Mouse (Mus musculus): ENCODE results near the gene Spdye4a. TPM values are rescaled to one million over a fixed set of nuclear protein-coding genes. Genes with fewer than 3 reads are reported as not detected.

Spdye4a gene
- polyA plus RNA-seq, 1 experiment from 2014 or later, result not detected

DNA sequence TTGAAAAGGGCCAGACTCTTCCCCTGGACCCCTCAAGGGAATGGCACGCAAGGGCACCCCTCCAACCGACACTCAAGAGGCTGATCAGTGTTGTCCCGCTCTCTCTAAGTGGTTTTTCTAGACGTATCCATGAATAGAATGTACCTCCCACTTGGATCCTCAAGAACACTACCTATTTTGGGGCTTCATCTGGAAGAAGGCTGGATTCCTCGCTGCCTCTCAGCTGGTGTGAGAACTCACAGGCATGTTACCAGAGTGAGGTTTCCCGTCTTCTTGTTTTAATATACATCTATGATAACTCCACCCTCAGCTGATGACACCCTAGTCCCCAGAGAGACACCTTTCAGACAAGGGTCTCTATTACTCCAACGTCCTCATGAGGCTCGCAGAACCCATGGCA is 34.9 kb upstream of the Spdye4a start:
- WGBS, result 89% methylated on average over 8 of the region's 8 CpGs
- Histone ChIP-seq H3K4me3 (replicated peaks) (no peak overlapping the region), H3K9me3 (replicated peaks) (no peaks in the 10 kb centered on the region), H3K9ac (no peak overlapping the region), H3K4me1 (no peaks in the 10 kb centered on the region), H3K4me2 (replicated peaks) (no peak overlapping the region), H3K36me3 (peaks cover 60% of the 10 kb centered on the region), H3K27ac (replicated peaks) (no peak overlapping the region), H3K27me3 (peaks cover 22% of the 10 kb centered on the region)
- no peak for ATAC-seq (ENCODE audit: insufficient number of reproducible peaks, low FRiP score, low TSS enrichment, low read depth)

DNA sequence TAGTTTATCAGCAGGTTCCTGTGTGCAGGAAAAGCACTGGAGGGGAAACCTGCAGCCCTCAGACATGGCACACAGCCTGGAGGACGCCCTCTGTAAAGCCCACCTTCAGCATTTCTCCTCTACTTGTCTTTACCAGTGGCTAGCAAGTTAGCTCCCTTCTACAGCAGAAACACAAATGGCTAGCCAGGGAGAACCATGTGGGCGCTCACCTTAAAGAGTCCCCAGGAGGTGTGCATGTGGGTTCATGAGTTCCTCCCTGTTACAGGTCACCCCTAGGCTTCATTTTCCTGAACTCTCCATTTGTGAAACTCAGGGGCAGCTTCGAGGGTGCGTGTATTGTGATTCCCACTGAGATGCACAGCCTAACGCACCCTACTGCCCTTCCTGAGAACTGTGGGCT is 29.1 kb upstream of the Spdye4a start:
- Histone ChIP-seq H3K4me1 (peaks cover 20% of the 10 kb centered on the region), H3K4me2 (replicated peaks) (no peak overlapping the region), H3K9me3 (replicated peaks) (no peaks in the 10 kb centered on the region), H3K36me3 (peaks cover 53% of the 10 kb centered on the region), H3K9ac (no peak overlapping the region), H3K27me3 (peaks cover 77% of the 10 kb centered on the region), H3K4me3 (replicated peaks) (no peak overlapping the region), H3K27ac (replicated peaks) (no peak overlapping the region)
- WGBS, result 93% methylated on average over 5 of the region's 5 CpGs
- ATAC-seq (ENCODE audit: insufficient number of reproducible peaks, low FRiP score, low TSS enrichment, low read depth), result no peak

GRCm38 (mm10) chr5:143255131-143255519 is 28.4 kb upstream of the Spdye4a start:
- Histone ChIP-seq H3K9ac (no peak overlapping the region), H3K27me3 (peaks cover 77% of the 10 kb centered on the region), H3K36me3 (peaks cover 46% of the 10 kb centered on the region), H3K9me3 (replicated peaks) (no peaks in the 10 kb centered on the region), H3K4me2 (replicated peaks) (no peak overlapping the region), H3K4me3 (replicated peaks) (no peak overlapping the region), H3K4me1 (peaks cover 20% of the 10 kb centered on the region), H3K27ac (replicated peaks) (no peak overlapping the region)
- ATAC-seq (ENCODE audit: insufficient number of reproducible peaks, low FRiP score, low TSS enrichment, low read depth), result no peak
- 46% methylated on average over 24 of the region's 24 CpGs for WGBS

DNA sequence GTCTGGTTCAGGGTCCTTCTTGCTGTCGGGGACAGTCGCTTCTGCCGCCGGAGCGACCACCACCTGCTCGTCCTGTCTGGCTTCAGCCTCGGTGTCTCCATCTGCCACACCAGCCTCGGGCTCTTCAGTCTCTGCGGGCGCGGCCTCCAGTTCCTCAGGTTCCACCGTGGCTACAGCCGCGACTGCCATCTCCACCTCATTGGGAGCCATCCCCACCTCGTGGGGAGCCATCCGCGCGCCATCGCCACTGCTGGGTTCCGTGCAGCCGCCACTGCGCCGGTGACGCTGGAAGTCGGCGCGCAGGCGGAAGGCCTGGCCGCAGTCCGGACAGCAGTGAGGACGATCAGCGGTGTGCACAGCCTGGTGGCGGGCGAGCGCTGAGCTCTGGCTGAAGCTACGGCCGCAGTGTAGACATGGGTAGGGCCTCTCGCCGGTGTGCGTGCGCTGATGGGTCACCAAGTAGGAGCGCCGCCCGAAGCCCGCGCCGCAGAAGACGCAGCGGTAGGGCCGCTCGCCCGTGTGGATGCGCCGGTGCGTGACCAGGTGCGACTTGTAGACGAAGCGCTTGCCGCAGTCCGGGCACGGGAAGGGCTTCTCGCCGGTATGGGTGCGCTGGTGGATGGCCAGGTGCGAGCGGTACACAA is 27.9 kb upstream of the Spdye4a start:
- WGBS, result 32% methylated on average over 66 of the region's 66 CpGs
- Histone ChIP-seq H3K4me3 (replicated peaks) (peak overlapping the region; percentile 46), H3K27me3 (peaks cover 77% of the 10 kb centered on the region), H3K4me1 (peaks cover 20% of the 10 kb centered on the region), H3K4me2 (replicated peaks) (peak overlapping the region; percentile 88; the same call in 1 of the 2 replicates), H3K9me3 (replicated peaks) (no peaks in the 10 kb centered on the region), H3K36me3 (peaks cover 46% of the 10 kb centered on the region; the same call in 1 of the 2 replicates), H3K27ac (replicated peaks) (no peak overlapping the region), H3K9ac (no peak overlapping the region)
- ATAC-seq (ENCODE audit: insufficient number of reproducible peaks, low FRiP score, low TSS enrichment, low read depth), result no peak

GRCm38 (mm10) chr5:143253881-143254486 is 27.3 kb upstream of the Spdye4a start:
- Histone ChIP-seq H3K27me3 (peaks cover 77% of the 10 kb centered on the region), H3K9ac (0 out of 2 replicates have a peak overlapping the region, but pooled peaks have one; percentile 4), H3K4me3 (replicated peaks) (peak overlapping the region; percentile 46), H3K27ac (replicated peaks) (no peak overlapping the region), H3K36me3 (peaks cover 46% of the 10 kb centered on the region; the same call in 1 of the 2 replicates), H3K4me1 (peaks cover 20% of the 10 kb centered on the region), H3K4me2 (replicated peaks) (peak overlapping the region; percentile 88), H3K9me3 (replicated peaks) (no peaks in the 10 kb centered on the region)
- ATAC-seq (ENCODE audit: insufficient number of reproducible peaks, low FRiP score, low TSS enrichment, low read depth), result no peak
- 9% methylated on average over 81 of the region's 81 CpGs for WGBS

DNA sequence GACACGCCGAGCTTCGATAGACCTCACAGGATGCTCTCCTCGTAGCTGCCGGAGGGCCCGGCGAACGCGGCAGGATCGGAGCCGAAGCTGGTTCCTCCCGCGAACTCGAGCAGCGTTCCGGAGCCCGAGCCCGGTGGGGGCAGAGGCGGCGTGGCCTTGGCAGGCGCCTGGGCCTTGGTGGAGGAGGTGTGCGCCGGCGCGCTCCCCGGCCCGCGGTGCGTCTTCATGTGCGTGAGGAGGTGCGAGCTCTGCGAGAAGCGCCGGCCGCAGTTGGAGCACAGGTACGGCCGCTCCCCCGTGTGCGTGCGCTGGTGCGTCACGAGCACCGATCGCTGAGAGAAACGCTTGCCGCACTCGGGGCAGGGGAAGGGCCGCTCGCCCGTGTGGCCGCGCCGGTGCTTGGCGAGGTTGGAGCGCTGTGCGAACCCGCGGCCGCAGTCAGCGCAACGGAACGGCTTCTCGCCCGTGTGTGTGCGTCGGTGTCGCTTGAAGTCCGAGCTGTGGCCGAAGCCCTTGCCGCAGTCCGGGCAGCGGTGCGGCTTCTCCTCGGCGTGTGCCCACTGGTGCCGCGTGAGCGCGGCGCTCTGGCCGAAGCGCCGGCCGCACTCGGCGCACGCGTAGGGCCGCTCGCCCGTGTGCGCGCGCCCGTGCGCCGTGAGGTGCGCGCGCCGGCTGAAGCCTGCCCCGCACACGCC is 26.6 kb upstream of the Spdye4a start:
- H3K27ac ChIP-seq (replicated peaks), result no peak overlapping the region
- peak overlapping the region; percentile 88 for H3K4me2 ChIP-seq (replicated peaks)
- ATAC-seq (ENCODE audit: insufficient number of reproducible peaks, low FRiP score, low TSS enrichment, low read depth), result peak; percentile 22; the same call in 1 of the 2 replicates
- peaks cover 50% of the 10 kb centered on the region for H3K36me3 ChIP-seq
- 0 out of 2 replicates have a peak overlapping the region, but pooled peaks have one; percentile 4 for H3K9ac ChIP-seq
- peak overlapping the region; percentile 46 for H3K4me3 ChIP-seq (replicated peaks)
- WGBS, result 6% methylated on average over 103 of the region's 103 CpGs
- H3K4me1 ChIP-seq, result peaks cover 20% of the 10 kb centered on the region
- H3K9me3 ChIP-seq (replicated peaks), result no peaks in the 10 kb centered on the region
- H3K27me3 ChIP-seq, result peaks cover 73% of the 10 kb centered on the region

DNA sequence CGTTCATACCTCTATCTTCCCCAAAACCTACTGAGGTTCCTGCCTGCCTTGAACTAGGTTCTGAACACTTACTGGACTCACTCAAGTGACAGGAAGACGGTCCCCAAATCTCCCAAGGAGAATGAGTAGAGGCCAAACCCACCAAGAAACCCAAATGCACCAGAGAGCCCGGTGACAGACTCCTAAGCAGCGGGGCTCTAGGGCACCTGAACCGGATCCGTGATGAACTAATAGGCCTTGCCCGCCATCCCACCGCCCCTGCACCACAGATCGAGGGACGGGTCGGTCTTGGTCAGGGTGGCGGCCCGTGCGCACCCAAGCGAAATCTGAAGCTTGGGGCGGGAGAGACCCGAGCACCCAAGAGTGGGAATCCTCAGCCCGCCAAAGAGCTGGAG is 26.1 kb upstream of the Spdye4a start:
- Histone ChIP-seq H3K4me2 (replicated peaks) (peak overlapping the region; percentile 88), H3K4me1 (peaks cover 20% of the 10 kb centered on the region), H3K36me3 (peaks cover 51% of the 10 kb centered on the region), H3K4me3 (replicated peaks) (peak overlapping the region; percentile 46), H3K27ac (replicated peaks) (no peak overlapping the region), H3K9ac (no peak overlapping the region), H3K9me3 (replicated peaks) (no peaks in the 10 kb centered on the region), H3K27me3 (peaks cover 67% of the 10 kb centered on the region)
- no peak for ATAC-seq (ENCODE audit: insufficient number of reproducible peaks, low FRiP score, low TSS enrichment, low read depth)
- WGBS, result 40% methylated on average over 18 of the region's 18 CpGs

- no peak for ATAC-seq (ENCODE audit: insufficient number of reproducible peaks, low FRiP score, low TSS enrichment, low read depth)
- Histone ChIP-seq H3K36me3 (peaks cover 57% of the 10 kb centered on the region), H3K27me3 (peaks cover 60% of the 10 kb centered on the region), H3K9ac (no peak overlapping the region), H3K9me3 (replicated peaks) (no peaks in the 10 kb centered on the region), H3K4me3 (replicated peaks) (no peak overlapping the region), H3K4me1 (peaks cover 20% of the 10 kb centered on the region), H3K4me2 (replicated peaks) (no peak overlapping the region), H3K27ac (replicated peaks) (no peak overlapping the region)
- 67% methylated on average over 6 of the region's 6 CpGs for WGBS
These were observed 25.3 kb upstream of the Spdye4a start for GRCm38 (mm10) chr5:143252039-143252438.

DNA sequence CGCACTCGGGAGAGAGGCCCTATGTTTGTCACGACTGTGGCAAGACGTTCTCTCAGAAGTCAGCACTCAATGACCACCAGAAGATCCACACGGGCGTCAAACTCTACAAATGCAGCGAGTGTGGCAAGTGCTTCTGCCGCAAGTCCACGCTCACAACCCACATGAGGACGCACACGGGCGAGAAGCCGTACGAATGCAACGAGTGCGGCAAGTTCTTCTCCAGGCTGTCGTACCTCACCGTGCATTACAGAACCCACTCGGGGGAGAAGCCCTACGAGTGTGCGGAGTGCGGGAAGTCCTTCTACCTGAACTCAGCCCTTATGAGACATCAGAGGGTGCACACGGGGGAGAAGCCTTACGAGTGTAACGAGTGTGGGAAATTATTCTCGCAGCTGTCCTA is 18.2 kb upstream of the Spdye4a start:
- ATAC-seq (ENCODE audit: insufficient number of reproducible peaks, low FRiP score, low TSS enrichment, low read depth), result no peak
- H3K4me2 ChIP-seq (replicated peaks), result no peak overlapping the region
- H3K27ac ChIP-seq (replicated peaks), result no peak overlapping the region
- WGBS, result 96% methylated on average over 26 of the region's 26 CpGs
- H3K27me3 ChIP-seq, result no peaks in the 10 kb centered on the region
- H3K9ac ChIP-seq, result no peak overlapping the region
- no peak overlapping the region for H3K4me3 ChIP-seq (replicated peaks)
- no peaks in the 10 kb centered on the region for H3K9me3 ChIP-seq (replicated peaks)
- H3K4me1 ChIP-seq, result no peaks in the 10 kb centered on the region
- peaks cover 97% of the 10 kb centered on the region for H3K36me3 ChIP-seq

DNA sequence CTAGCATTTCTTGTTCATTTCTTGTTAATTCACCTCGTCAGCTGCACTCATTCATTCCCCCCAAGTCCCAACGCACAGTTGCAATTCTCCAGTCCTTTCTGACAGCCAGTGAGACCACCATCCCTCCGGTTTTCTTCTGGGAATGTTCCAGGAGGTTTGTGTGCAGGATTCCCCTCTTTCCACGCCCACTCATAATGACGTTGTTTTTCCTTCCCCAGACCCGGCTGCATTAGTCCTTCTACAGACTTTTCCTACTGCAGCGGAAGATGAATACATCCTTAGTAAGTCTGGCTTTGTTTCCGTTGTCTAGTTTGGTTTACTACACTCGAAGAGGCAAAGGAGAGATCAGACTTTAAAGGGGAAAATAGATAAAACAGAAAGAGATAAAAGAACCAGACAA is 9.3 kb upstream of the Spdye4a start:
- Histone ChIP-seq H3K9me3 (replicated peaks) (no peaks in the 10 kb centered on the region), H3K27me3 (no peaks in the 10 kb centered on the region), H3K4me2 (replicated peaks) (peak overlapping the region; percentile 61), H3K4me3 (replicated peaks) (peak overlapping the region; percentile 88), H3K27ac (replicated peaks) (no peak overlapping the region), H3K4me1 (peaks cover 19% of the 10 kb centered on the region), H3K36me3 (peaks cover 33% of the 10 kb centered on the region), H3K9ac (no peak overlapping the region)
- ATAC-seq (ENCODE audit: insufficient number of reproducible peaks, low FRiP score, low TSS enrichment, low read depth), result no peak
- 35% methylated on average over 9 of the region's 9 CpGs for WGBS

GRCm38 (mm10) chr5:143235028-143235693 is 8.5 kb upstream of the Spdye4a start, which contains the start of gene Zfp12:
Gene Zfp12 (plus strand): TSS chr5:143235163.
- no peaks in the 10 kb centered on the region for H3K9me3 ChIP-seq (replicated peaks)
- WGBS, result under 1% methylated on average over 58 of the region's 58 CpGs
- H3K36me3 ChIP-seq, result peaks cover 24% of the 10 kb centered on the region
- H3K27me3 ChIP-seq, result no peaks in the 10 kb centered on the region
- H3K4me3 ChIP-seq (replicated peaks), result peak within 1 kb of the TSS; percentile 88
- peak within 1 kb of the TSS; percentile 98 for H3K27ac ChIP-seq (replicated peaks)
- H3K4me1 ChIP-seq, result peaks cover 19% of the 10 kb centered on the region
- H3K9ac ChIP-seq, result peak within 1 kb of the TSS; percentile 89
- H3K4me2 ChIP-seq (replicated peaks), result peak within 1 kb of the TSS; percentile 61
- ATAC-seq (ENCODE audit: insufficient number of reproducible peaks, low FRiP score, low TSS enrichment, low read depth), result peak; percentile 97
